Mouse (Mus musculus) forelimb bud, embryonic 11.5 days (tissue): ENCODE data around the gene Ttll7.

Source experiments
- DNase-seq: peaks from one replicate; pipeline ENCODE4 v3.0.0-alpha.2; 2012; ENCODE audit warnings: low read depth, low spot score

Ttll7 gene

DNA sequence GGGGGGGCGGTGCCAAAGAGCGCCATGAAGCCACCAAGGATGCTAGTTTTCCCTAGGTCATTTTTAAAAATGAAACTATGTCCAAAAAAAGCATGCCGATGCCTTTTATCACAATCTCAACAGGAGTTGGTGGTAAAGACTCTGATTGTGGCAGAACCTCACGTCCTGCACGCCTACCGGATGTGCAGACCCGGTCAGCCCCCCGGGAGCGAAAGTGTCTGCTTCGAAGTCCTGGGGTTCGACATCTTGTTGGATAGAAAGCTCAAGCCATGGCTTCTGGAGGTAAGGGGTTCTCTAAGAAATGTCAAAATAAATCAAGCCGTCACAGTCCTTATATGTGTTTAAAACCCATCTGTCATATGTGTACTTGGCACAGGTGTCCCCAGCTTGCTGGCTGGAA is 60.9 kb downstream of the Ttll7 start:
- no peak for DNase-seq

DNA sequence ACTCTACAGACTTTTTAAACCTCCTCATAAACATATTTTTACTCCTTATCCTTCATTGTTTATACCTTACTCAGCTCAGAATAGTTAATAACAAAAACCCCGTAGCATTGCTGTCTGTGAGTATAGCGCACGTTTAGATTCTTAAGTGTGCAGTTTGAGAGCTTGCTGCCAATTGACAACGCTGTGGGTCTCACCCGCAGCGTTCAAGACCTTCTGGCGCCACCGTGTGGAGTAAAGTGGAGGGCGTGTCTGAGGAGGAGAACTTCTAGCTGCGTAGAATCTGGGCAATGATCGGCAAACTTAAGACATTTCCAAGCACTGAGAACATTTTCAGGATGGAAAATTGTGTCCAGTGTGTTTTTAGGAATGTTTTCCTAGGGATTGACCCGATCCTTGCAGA is 62.6 kb downstream of the Ttll7 start:
- peak; percentile 78 for DNase-seq

DNA sequence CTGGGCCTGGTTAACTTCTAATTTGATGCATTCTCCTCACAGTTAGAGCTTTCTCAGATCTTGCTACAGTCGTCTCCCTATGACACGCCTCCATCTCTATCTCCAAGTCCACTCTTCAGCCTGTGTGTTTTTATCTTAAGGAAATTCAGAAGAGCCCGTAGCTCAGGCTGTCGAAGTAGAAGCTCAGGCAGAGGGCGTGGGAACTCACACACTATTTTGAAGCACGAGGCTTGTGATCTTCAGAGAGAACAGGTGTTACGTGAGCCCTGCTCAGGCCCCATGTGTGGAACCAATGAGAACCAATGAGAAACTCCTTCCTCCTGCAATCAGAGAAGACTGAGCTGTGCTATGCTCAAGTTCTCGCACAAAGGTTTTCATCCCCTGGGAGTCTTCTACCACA is 65.7 kb downstream of the Ttll7 start:
- DNase-seq: no peak

DNA sequence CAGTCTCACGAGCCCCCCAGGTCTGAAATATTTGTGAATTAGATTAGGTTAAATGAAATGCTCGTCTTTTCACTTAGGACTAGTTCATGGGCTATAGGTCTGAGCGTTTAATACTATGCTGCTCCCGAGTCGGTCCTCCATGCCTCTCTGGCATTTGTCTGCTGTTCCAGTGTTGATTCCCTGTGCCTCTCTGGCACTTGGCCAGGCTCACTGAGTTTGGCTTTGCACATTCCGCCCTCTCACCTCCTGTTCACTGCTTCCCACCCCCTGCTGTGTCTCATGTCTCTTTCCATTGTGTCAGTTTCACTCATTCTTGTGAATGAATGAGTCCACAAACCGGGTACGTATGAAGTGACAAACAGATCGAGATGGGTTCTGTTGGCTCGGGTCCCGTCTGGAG is 66.2 kb downstream of the Ttll7 start:
- no peak for DNase-seq

DNA sequence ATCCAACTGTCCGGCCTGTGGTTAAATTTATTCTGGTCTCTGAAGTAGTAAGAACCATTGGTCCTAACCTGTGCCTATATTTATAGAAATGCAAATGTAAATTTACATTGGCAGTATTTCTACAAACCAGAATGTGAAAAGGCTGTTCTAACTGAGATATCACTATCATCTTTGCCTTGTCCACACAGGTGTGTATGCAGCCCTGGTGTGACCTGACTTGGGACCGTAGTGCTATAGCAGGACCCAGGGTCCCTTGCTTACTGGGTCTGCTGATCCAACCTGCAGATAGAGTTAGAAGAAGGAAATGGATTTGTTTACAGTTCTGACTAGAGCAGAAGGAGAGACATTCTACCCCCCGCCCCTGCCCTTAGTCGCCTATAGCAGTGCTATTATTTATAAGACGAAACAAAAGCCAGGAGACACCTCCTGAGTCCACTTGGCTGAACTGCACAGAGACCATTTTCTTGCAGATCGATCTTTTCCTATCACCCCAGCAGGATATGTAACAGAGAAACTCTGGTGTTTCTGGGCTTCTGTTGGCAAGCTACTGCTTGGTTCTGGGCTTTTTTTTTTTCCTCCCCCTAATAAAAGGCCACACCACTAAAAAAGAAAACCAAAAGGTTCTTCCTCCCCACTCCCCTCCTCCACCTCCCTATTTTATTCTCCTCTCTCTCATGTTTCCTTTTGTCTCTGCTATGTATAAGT is 75.3 kb downstream of the Ttll7 start:
- DNase-seq: no peak

DNA sequence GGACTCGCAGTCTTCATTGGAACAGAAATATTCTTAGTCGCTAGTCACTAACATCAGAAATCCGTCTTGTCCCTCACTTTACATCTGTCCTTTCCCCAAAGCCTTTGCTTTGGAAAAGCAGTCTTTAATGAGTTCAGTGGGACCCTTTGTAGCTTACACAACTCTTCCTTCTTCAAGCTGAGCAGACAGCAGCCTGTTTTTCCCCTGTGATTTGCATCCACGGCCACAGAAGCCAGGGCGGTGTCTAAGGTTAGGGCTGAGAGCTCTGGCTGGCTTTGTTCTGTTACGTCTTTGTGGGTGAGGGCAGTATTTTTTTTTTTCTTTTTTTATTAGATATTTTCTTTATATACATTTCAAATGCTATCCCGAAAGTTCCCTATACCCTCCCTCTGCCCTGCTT is 76.0 kb downstream of the Ttll7 start:
- no peak for DNase-seq

DNA sequence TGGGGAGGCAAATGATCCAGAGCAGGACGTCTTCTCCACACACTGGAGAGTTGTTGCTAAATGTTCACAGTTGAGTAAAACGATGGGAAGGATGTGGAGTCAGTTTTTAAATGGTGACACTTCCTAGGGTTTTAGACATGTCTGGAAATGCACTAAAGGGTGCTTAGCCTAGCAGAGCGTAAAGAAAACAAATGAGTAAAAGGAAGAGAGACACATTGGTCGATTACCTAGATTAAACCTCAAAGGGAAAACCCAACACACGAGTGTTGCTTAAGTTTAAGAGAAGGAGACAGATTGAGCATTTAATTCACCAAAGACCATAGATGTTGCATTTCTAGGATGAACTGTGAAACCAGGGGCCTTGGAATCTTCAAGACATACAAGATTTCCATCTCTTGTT is 76.8 kb downstream of the Ttll7 start:
- no peak for DNase-seq

DNA sequence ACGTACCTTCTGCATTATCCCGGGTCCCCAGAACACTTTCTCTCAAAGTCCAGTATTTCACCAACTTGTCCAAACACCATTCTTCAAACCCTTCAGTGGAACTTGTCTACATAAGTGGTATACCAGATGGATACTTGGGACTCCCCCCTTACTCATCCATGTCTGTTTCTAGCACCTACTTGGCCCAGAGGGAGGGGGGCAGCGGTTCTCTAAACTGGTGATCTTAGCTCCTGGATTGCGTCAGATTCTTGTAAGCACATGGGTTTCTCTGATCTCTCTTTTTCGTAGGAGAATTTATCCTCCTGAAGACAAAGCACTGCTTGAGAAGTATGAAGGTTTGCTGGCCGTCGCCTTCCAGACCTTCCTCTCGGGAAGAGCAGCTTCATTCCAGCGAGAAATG is 79.0 kb downstream of the Ttll7 start:
- DNase-seq: no peak

DNA sequence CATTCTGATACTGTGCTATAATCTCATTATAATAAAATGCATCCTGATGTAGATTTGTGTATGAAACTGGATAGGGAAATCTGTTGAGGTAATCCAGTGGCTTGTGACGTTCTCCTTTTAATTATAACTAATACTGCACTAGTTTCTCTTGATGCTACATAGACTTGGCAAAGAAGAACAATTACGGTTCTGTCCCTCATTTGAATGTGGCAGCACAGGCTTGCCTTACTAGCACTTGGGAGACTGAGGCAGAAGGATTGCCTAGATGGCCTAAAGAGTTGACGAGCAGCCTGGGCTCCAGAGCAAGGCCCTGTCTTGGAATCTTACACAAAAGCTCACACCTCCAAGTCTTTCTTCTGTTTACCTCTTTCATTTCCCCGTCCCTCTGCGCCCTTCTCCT is 80.3 kb downstream of the Ttll7 start:
- DNase-seq: no peak

DNA sequence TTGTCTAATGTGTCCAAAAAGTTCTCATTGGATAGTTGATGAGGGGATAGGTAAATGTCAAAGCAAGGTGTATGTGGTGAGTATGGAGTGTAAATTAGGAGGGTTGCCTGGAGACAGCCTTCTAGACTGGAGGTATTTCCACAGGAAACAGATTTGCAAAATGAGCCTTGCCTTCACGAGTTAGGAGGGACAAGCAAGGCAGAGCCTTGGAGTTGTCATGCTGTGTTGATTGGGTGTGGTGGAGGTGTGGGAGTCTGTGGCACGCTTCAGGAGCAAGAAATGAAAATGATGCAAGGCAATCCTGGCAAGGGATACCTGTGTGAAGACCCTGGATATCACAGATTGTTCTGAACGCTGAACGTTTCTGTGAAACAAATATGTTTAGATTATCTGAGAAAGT is 84.7 kb downstream of the Ttll7 start:
- DNase-seq: no peak

DNA sequence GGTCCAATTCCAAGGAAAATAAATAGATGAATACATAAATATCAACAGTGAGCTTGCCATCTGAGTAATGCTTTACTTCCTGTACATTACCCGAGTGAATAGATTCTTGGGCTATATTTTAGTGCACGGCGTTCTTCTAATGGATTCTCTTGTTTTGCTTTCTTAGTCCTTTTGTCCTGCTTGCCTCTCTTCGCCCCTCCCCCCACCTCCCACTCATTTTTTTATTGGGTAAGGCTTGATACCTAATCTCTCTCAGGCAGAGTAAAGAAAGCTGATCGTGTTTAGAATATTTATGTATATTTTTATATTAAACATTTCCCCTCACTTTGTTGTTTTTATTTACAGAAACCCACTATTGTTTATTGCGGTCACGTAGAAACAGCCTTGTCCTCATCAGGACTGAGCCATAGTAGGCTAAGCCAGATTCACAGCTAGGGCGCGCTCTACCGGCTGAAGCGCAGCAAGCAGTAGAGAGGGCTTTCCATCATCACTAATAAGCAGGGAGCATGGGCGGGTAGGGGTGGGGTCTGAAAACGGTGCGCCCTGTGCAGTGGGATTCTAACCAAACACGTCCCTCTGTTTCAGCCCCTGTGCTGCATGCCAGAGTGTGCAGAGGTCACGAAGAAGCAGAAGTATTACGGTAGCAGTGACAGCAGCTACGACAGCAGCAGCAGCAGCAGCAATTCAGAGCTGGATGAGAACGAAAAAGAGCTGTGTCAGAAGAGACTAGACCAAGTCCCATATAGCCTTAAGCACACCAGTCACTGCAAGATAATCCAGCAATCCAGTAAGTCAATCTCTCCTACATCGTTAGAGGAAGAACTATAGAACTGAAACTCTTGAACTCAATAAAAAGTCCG is 87.5 kb downstream of the Ttll7 start:
- DNase-seq: peak; percentile 49

DNA sequence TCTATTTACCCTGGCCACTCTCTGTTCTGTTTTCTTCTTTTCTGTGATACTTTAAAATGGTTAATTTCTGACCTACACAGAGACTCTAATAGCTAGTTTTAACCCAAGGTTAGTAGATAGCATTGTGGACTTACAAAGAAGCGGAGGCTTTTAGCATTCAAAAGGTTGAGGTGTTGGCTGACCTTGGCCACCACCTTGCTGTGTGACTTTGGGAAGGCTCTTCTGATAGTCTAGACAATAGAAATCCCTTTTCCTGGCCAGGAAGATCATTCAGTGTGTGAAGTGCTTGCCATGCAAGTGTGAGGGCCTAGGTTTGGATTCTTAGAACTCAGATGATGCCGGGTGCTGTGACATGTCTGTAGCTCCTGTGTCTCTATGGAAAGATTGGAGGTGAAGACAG is 90.9 kb downstream of the Ttll7 start:
- no peak for DNase-seq

DNA sequence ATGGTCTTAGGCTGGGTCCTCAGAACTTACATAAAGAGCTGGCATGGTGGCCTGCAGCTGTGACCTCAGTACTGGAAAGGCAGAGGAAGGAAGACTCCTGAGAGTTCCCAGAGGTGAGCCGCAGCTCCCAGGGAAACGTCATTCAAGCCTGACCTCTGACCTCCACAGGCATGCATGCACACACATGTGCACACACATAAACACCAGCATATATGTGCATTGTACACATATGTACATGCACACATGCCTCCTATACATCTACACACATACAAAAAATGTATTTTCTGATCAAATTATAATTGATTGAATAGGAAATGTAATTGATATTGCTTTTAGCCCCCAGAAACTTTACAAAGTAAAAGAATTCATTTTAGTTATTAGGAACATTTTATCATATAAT is 93.2 kb downstream of the Ttll7 start:
- no peak for DNase-seq

DNA sequence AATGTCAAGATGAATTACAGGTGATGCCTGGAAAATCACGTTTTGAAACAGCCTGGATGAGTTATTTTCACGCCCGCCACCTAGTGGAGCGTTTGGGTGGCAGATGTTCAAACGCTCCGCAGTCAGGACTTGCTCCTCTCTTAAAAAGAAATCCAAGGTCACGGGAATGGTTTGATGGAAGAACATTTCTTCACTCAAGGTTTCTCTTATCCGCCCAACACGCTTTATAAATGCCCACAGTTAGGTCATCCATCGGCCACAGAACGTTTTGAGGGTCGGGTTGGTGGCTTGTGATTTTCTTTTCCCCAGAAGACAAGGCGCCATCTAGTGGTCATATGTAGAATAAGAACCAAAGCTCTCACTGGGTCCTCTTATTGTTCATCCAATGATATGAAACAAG is 93.7 kb downstream of the Ttll7 start:
- DNase-seq: peak; percentile 79

DNA sequence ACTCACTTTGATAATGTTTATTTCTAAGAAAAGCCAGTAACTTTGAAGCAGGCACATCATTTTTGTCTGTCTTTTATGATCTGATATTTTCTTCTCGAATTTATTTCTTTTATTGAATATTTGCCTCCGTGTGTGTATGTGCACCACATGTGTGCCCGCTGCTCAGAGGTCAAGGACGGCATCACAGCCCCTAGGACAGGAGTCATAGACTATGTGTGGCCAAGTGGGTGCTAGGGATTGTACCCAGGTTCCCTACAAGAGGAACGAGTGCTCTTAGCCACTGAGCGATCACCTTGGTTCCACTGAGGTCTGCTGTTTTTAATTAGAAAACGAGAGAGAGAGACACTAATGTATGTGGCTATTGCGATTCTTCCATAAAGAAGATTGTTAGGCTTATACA is 94.5 kb downstream of the Ttll7 start:
- no peak for DNase-seq

DNA sequence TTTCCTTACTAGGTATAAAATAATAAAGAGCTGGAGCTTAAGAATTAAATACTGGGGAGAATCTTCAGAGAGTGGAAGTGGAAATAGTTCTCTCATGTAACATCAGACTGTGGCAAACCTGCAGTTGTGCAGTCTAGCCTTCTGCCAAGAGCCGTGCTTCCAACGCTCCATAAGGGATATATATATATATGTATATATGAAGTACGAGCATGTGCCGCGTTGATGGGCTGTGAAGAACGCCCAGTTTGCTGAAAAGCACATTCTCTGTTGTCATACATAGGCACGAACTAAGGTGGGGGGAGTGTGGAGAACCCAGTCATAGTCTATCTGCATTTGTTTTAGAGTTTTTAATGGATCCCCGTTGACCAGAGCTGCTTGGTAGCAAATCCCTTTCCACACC is 104.6 kb downstream of the Ttll7 start:
- DNase-seq: no peak

DNA sequence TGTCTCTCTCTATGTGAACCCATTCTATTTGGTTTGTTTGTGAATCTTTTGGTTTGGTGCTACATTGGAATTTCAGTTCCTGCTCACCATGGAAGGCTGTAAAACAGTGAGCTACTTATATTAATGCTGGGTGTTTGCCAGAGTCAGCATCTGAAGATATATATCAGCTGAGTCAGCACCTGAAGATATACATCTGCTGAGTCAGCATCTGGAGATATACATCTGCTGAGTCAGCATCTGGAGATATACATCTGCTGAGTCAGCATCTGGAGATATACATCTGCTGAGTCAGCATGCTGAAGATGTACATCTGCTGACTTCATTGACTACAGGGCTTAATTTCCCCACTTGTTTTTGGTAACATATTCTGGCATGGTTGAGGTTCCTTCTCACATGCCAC is 110.7 kb downstream of the Ttll7 start:
- no peak for DNase-seq

DNA sequence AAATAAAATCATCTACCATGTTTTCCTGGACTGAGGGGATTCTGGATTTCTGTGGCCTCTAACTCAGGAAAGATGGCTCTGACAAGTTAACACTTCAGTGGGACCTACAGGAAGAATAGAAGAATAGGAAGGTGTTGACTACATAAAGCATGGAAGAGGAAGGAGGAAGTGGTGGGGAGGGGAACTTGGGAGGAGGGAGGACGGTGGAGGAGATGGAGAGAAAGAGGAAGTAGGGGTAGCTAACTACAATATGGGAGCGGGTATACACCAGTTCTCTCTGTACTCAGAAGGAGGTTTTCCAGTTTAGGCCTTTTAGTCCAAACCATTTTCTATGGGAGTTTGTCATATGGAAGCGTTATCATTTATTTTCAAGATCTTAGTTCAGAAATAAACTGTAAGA is 112.2 kb downstream of the Ttll7 start:
- no peak for DNase-seq

DNA sequence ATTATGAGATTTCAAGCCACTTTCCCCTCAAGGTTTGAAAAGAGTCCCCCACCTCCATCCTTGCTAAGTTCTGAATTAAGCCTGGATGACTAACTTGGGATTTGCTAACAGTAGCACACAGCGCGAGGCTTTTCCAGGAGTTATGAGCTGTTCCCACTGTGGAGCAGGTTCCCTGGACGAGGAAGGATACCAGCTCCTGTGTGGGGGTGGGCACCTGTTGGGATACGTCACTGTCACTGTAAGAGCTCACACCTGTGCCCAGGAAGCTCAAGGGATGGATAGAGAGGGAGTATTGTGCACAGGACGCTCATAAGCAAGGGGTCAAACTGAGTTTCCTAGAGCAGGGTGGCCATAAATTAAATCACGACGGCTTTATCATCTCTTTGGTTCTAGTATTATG is 115.1 kb downstream of the Ttll7 start:
- DNase-seq: no peak

DNA sequence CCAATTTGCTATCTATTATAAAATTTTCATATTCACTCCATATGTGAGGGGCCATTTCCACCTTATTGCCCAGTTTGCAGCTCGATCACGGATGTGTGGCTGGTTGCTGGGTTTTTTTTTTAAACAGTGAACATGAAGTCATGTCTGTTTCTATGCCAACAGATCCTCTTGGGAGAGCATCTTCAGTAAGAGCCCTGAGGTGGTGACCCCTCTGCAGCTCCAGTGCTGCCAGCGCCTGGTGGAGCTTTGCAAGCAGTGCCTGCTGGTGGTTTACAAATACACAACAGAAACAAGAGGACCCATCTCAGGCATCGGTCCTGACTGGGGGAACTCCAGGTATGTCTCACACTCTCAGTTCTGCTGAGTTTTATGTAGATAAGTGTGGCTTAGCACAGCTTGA is 115.7 kb downstream of the Ttll7 start:
- no peak for DNase-seq

DNA sequence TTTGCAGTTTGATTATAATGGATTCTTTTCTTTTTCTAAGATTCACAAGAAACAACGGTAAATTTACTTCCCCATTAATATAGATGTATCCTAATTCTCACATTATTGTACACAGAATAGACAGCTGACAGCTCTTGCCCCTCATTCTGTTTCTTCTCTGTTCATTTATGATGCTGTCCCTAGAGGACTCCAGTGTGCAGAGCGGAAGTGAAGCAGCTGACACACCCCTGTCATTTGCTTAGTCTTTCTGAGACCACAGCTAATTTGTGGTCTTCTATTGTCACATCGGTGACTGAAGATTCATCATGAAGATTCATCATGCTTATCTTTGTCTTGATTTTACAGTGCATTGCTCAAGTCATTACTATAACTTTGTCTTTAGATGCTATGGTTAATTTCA is 126.1 kb downstream of the Ttll7 start:
- no peak for DNase-seq

DNA sequence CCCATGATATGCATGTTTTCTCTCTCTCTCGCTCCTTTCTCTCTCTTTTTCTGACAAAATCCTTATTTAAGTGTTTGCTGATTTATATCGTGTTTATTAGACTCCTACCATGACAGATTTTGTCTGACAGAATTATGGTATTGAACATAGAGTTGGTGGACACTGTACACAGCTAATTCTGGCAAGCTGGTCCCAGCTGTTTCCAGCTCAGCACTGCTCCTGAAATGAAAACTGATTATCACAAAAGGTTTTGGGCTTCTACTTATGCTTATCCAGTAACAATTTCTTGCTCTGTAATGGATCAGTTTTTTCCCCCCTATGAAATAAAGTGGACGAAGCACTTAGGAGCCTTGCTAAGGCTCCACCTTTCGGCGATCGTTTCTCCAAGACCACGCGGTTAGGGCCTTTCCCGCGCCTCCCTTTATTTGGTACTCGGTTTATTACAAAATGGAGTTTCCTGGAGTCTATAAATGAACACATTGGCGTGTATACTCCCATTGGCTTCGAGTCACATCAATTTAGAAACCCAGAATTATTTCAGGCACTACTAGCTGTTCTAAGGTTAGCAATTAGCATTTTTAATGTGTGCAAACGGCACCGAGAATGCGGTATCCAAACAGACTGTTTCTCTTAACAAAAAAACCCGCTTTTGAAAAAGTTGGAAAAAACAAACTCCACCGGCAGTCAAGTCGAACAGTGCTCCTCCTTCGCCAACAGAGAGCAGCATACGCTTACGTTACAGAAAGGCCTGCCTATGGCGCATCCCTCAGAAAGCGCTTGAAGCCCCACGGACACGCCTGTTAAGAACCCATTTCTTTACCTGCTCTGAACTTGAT is 141.9 kb downstream of the Ttll7 start:
- DNase-seq: peak; percentile 69
